In genomic region chr11:53460192-53460591, GRCm38 (mm10) we compare ENCODE assay signal across 28 mouse cellular contexts. TPM values are rescaled to one million over a fixed set of nuclear protein-coding genes. Genes with fewer than 3 reads are reported as not detected.
"Had no signal": no experiment of that assay in that cellular context is flagged by ENCODE, and none has a peak within 500 bp of the region (broad histone marks: within the 10 kb centered on the region; RNA-seq: fewer than 3 reads in every experiment).

No protein-coding gene starts in this region.

- H3K4me3 ChIP-seq: lung, embryonic 15.5 days; megakaryocyte, embryonic 14.5 days; midbrain, embryonic 10.5 days; midbrain, embryonic 13.5 days had no signal

- H3K9me3 ChIP-seq: lung, embryonic 15.5 days; midbrain, embryonic 13.5 days had no signal

- H3K27ac ChIP-seq: liver, embryonic 14.5 days; lung, embryonic 15.5 days; midbrain, embryonic 10.5 days; midbrain, embryonic 13.5 days; stomach, postnatal 0 days had no signal

- H3K9ac ChIP-seq: liver, embryonic 14.5 days; lung, embryonic 15.5 days; midbrain, embryonic 13.5 days had no signal

- DNase-seq: kidney, adult 18-20 months; kidney, adult 9 months; kidney, postnatal 14 days; kidney, postnatal 4 days; lung, adult 18-20 months; lung, postnatal 10 days; lung, postnatal 36 days; right cerebral cortex, postnatal 14 days; right cerebral cortex, postnatal 4 days; thymus, adult 2 months; thymus, postnatal 14 days had no signal

- H3K36me3 ChIP-seq: lung, embryonic 15.5 days; midbrain, embryonic 10.5 days; midbrain, embryonic 13.5 days had no signal

RNA-seq across cellular contexts. Expression of gene Gm10447, which starts 3.3 kb away (rescaled TPM):
- polyA plus RNA-seq: kidney, embryonic 16.5 days; lung, embryonic 15.5 days; midbrain, embryonic 10.5 days; midbrain, embryonic 13.5 days; neural tube, embryonic 11.5 days; neural tube, embryonic 14.5 days had no signal

RNA-seq across cellular contexts. Expression of gene Gm9837, which starts 10.1 kb away (rescaled TPM):
- total RNA-seq: layer of hippocampus, postnatal 14 days; left cerebral cortex, adult 8-10 months; left cerebral cortex, postnatal 36 days had no signal
- polyA plus RNA-seq: kidney, embryonic 16.5 days; limb, embryonic 11.5 days; limb, embryonic 14.5 days; liver, embryonic 11.5 days; liver, embryonic 14.5 days; lung, embryonic 15.5 days; midbrain, embryonic 10.5 days; midbrain, embryonic 13.5 days; midbrain, embryonic 16.5 days; neural tube, embryonic 11.5 days; neural tube, embryonic 14.5 days; stomach, embryonic 14.5 days; stomach, postnatal 0 days; thymus, adult 2 months had no signal

RNA-seq across cellular contexts. Expression of gene Gm9945, which starts 19.8 kb away (rescaled TPM):
- polyA plus RNA-seq: kidney, embryonic 16.5 days; limb, embryonic 11.5 days; limb, embryonic 14.5 days; liver, embryonic 11.5 days; lung, embryonic 15.5 days; midbrain, embryonic 10.5 days; midbrain, embryonic 13.5 days; midbrain, embryonic 16.5 days; neural tube, embryonic 11.5 days; stomach, embryonic 14.5 days; stomach, postnatal 0 days; thymus, adult 2 months had no signal
